Mouse (Mus musculus): ENCODE data around the gene Tmem119. TPM values are rescaled to one million over a fixed set of nuclear protein-coding genes. Genes with fewer than 3 reads are reported as not detected.

Gene Tmem119
- polyA plus RNA-seq, 1 experiment from 2014 or later: 7.9 TPM

DNA sequence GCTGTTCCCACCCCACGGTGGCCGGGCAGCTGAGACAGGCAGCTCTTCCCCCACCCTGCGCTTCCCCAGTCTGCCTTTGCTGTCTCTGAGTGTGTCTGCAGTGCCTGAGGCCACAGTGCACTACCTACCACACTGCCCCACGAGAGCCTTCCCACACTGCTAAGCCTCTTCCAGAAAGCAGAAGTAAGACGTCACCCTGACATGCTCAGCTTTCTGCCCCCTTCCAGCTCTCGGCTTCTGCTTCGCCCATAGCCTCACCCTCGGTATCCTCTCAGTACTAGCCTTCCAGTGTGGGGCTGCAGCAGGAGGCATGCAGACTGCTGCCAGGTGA, 23.5 kb downstream of the Tmem119 start:
- ATAC-seq: no peak
- no peaks in the 10 kb centered on the region for H3K27me3 ChIP-seq (replicated peaks; ENCODE audit: control insufficient read depth, insufficient read depth, low read length)
- H3K4me1 ChIP-seq (ENCODE audit: control insufficient read depth, insufficient read depth, low read depth, low read length): peaks cover 10% of the 10 kb centered on the region
- H3K9ac ChIP-seq (ENCODE audit: low read depth, low read length): no peak overlapping the region
- no peak overlapping the region for H3K4me3 ChIP-seq (ENCODE audit: low read length)
- H3K36me3 ChIP-seq (ENCODE audit: control insufficient read depth, insufficient read depth, low read length): peaks cover 14% of the 10 kb centered on the region; the same call in 1 of the 2 replicates
- no peaks in the 10 kb centered on the region for H3K9me3 ChIP-seq (ENCODE audit: control insufficient read depth, low read length)
- WGBS: 91% methylated on average over 8 of the region's 8 CpGs
- H3K4me2 ChIP-seq (ENCODE audit: low read length): no peak overlapping the region
- no peak overlapping the region for H3K27ac ChIP-seq (ENCODE audit: low read depth, low read length)

DNA sequence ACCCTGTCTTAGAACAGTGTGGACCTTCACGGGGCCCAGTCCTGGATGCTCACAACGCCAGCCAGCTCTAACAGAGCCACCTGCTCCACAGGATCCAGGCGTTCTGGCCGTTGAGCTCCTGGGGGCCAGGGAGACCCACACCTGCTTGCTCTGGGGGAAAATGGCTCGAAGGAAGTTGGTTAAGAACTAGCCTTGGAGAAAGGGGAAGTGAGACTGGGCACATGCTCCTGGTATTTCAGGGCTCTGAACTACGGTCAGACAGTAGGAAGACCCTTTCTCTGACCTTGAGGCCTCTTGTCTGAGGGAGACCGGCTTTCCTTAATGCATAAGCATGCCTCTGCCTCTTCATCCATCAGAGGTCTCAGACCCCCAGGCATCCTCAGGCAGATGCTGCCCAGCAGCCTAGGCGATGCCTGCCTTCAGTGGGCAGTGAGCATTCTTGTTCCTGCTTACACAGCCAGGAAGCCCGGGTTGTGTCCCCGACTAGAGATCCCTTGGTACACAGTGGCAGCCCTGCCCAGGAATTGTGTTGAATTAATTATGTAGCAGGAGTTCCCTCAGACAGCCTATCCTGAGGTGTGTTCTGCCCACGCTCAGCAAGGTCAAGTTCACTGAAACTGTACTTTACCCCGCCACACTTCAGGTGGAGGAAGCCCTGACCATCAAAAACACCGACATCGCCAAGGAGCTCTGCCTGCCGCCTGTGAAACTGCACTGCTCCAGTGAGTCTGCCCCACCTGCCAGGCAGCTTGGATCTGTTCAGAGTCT, 24.0 kb downstream of the Tmem119 start:
- Histone ChIP-seq H3K9me3 (ENCODE audit: control insufficient read depth, low read length) (no peaks in the 10 kb centered on the region), H3K4me2 (ENCODE audit: low read length) (no peak overlapping the region), H3K36me3 (ENCODE audit: control insufficient read depth, insufficient read depth, low read length) (peaks cover 14% of the 10 kb centered on the region; the same call in 1 of the 2 replicates), H3K4me1 (ENCODE audit: control insufficient read depth, insufficient read depth, low read depth, low read length) (peaks cover 10% of the 10 kb centered on the region), H3K27ac (ENCODE audit: low read depth, low read length) (no peak overlapping the region), H3K4me3 (ENCODE audit: low read length) (no peak overlapping the region), H3K27me3 (replicated peaks; ENCODE audit: control insufficient read depth, insufficient read depth, low read length) (no peaks in the 10 kb centered on the region), H3K9ac (ENCODE audit: low read depth, low read length) (no peak overlapping the region)
- WGBS: 88% methylated on average over 15 of the region's 15 CpGs
- no peak for ATAC-seq

DNA sequence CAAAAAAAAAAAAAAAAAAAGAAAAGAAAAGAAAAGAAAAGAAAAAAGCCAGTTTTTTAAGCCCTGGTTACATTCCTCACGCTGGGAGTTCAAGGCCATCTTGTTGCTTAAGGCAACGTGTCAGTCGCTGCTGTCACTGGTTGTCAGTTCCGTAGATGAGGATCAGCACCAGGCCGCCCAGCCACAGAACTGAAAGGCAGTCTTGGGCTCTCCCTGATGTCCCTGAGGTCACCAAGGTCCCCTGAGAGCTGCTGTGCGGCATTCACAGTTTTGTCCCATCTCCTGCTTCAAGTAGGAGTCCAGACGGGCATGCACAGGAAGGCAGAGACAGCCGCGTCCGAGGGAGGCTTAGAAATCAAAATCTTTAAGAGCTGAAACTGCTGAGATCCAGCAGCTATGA, 24.7 kb downstream of the Tmem119 start:
- Histone ChIP-seq H3K9me3 (ENCODE audit: control insufficient read depth, low read length) (no peaks in the 10 kb centered on the region), H3K9ac (ENCODE audit: low read depth, low read length) (no peak overlapping the region), H3K4me3 (ENCODE audit: low read length) (no peak overlapping the region), H3K27me3 (replicated peaks; ENCODE audit: control insufficient read depth, insufficient read depth, low read length) (no peaks in the 10 kb centered on the region), H3K4me1 (ENCODE audit: control insufficient read depth, insufficient read depth, low read depth, low read length) (peaks cover 10% of the 10 kb centered on the region), H3K4me2 (ENCODE audit: low read length) (no peak overlapping the region), H3K27ac (ENCODE audit: low read depth, low read length) (no peak overlapping the region), H3K36me3 (ENCODE audit: control insufficient read depth, insufficient read depth, low read length) (peaks cover 14% of the 10 kb centered on the region; the same call in 1 of the 2 replicates)
- WGBS: 92% methylated on average over 10 of the region's 10 CpGs
- no peak for ATAC-seq

DNA sequence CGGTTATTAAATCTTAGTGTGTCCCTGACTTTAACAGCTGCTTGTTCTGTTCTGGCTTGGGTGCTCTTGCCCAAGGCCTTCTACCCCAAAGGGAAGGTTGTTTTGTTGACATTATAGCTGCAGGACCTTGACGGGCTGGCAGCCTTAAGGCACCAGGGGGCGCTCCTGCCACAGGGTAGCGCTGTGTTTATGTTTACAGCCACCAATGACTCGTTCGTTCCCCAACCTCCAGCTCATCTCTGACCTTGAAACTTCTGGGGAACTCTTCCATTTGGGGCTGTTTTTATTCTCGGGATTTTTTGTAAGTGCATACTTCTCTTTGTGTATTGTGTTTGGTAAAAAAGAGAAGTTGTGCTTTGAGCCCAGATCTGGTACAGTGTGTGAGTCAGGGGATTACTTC, 26.7 kb downstream of the Tmem119 start:
- no peak overlapping the region for H3K9ac ChIP-seq (ENCODE audit: low read depth, low read length)
- H3K9me3 ChIP-seq (ENCODE audit: control insufficient read depth, low read length): no peaks in the 10 kb centered on the region
- peaks cover 27% of the 10 kb centered on the region for H3K4me1 ChIP-seq (ENCODE audit: control insufficient read depth, insufficient read depth, low read depth, low read length)
- no peaks in the 10 kb centered on the region for H3K27me3 ChIP-seq (replicated peaks; ENCODE audit: control insufficient read depth, insufficient read depth, low read length)
- ATAC-seq: no peak
- peak overlapping the region; percentile 91 for H3K4me3 ChIP-seq (ENCODE audit: low read length)
- H3K4me2 ChIP-seq (ENCODE audit: low read length): peak overlapping the region; percentile 94
- no peak overlapping the region for H3K27ac ChIP-seq (ENCODE audit: low read depth, low read length)
- under 1% methylated on average over 7 of the region's 7 CpGs for WGBS
- peaks cover 14% of the 10 kb centered on the region; the same call in 1 of the 2 replicates for H3K36me3 ChIP-seq (ENCODE audit: control insufficient read depth, insufficient read depth, low read length)

DNA sequence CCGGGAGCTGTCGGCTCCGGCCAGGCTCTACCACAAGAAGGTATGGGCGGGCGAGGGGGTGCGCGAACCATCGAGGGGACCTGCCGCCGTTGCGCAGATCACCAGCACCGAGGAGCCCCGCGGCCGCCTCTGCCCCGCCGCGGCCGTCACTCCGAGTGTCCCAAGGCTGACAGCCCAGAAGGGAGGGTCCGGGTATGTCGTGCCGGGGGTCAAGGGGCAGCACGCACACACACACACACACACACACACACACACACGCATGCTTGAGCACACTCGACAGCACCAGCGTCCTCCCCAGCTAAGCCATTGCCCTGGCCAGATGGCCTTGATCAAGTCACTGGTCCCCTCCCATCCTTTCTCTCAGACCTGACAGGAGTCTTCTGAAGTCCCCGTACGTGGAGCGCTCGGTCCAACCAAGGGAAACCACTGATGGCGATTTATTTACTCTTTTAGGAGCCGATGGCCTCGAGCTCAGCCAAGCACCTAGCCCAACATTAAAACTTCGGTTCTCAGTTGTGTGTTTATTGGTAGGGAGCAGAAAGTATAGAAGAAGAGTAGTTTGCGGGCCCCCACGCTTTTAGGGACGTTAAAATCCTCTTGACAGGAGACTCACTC, 27.3 kb downstream of the Tmem119 start:
- Histone ChIP-seq H3K4me3 (ENCODE audit: low read length) (peak overlapping the region; percentile 91), H3K9me3 (ENCODE audit: control insufficient read depth, low read length) (no peaks in the 10 kb centered on the region), H3K4me2 (ENCODE audit: low read length) (peak overlapping the region; percentile 94), H3K27ac (ENCODE audit: low read depth, low read length) (peak overlapping the region; percentile 99), H3K4me1 (ENCODE audit: control insufficient read depth, insufficient read depth, low read depth, low read length) (peaks cover 27% of the 10 kb centered on the region), H3K36me3 (ENCODE audit: control insufficient read depth, insufficient read depth, low read length) (peaks cover 16% of the 10 kb centered on the region), H3K27me3 (replicated peaks; ENCODE audit: control insufficient read depth, insufficient read depth, low read length) (no peaks in the 10 kb centered on the region), H3K9ac (ENCODE audit: low read depth, low read length) (peak overlapping the region; percentile 93)
- 2% methylated on average over 26 of the region's 38 CpGs for WGBS
- ATAC-seq: peak; percentile 50

DNA sequence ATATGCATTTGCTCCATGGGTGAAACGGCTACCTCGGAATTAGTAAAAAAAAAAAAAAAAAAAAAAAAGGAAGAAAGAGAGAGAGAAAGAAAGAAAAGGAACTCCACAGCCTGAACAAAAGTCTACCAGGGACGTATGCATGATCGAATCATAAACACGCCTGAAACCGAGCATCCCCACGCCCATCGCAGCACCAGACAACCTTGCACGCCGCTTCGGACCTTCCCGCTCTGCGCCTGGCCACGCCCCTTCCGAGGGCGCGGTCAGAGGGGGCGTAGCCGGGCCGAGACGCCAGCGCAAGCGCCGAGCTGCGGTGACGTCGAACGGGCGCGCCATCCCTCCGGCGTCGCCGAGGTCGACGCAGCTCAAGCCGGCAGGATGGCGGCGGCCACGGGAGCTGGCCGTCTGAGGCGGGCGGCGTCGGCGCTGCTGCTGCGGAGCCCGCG, 27.8 kb downstream of the Tmem119 start, which contains the start of the genes Sart3 and Iscu:
Gene Sart3 (minus strand): TSS at position 61 of the 446 bp plus-strand sequence.
Gene Iscu (plus strand): TSS at position 299 of the 446 bp plus-strand sequence.
- under 1% methylated on average over 39 of the region's 49 CpGs for WGBS
- ATAC-seq: peak; percentile 88
- Histone ChIP-seq H3K4me2 (ENCODE audit: low read length) (peak within 1 kb of the TSS; percentile 94), H3K36me3 (ENCODE audit: control insufficient read depth, insufficient read depth, low read length) (peaks cover 17% of the 10 kb centered on the region), H3K27ac (ENCODE audit: low read depth, low read length) (peak within 1 kb of the TSS; percentile 99), H3K27me3 (replicated peaks; ENCODE audit: control insufficient read depth, insufficient read depth, low read length) (no peaks in the 10 kb centered on the region), H3K4me3 (ENCODE audit: low read length) (peak within 1 kb of the TSS; percentile 91), H3K4me1 (ENCODE audit: control insufficient read depth, insufficient read depth, low read depth, low read length) (peaks cover 27% of the 10 kb centered on the region), H3K9me3 (ENCODE audit: control insufficient read depth, low read length) (no peaks in the 10 kb centered on the region), H3K9ac (ENCODE audit: low read depth, low read length) (peak within 1 kb of the TSS; percentile 93)

DNA sequence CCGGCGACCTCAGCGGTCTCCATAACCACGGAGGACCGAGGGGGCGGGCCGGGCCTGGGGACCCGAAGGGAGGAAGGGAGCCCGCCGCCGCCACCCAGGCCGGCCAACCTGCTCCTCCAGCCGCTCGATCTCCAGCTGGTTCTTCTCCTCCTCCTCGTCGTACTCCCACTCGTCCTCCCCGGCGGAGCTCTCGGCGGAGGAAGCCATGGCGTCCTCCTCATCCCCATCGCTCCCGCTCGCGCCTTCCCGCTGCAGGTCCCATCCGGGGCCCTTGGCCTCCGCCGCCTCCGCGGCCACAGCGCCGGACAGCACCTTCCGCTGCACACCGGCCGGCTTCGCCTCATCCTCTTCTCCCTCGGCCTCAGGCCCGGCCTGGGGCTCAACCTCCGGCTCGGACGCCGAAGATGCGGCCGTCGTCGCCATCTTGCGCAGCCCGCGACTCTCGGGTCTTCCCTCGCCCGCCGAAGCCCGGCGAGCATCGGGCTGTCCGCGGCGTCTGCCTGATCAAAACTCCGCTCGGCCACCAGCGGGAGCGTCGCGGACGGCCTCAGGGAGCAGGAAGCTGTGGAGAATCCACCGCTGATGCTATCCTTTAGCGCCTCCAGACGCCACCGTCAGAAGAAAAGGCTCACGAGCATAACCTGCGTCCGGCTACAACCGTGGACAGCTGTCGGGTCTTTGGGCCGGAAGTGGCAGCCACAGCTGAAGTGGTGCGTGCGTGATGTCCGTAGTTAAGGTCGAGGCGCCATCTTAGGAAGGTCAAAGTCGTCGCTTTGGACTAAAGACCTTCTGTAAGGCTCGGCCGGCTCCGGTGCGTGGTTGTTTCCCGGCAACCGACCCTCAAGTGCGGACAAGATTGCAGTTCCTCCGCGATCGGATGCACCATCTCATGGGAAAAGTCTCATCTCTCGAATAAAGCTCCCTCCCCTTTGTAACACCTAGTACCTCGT, 28.8 kb downstream of the Tmem119 start:
- no peaks in the 10 kb centered on the region for H3K27me3 ChIP-seq (replicated peaks; ENCODE audit: control insufficient read depth, insufficient read depth, low read length)
- under 1% methylated on average over 86 of the region's 97 CpGs for WGBS
- peaks cover 27% of the 10 kb centered on the region for H3K4me1 ChIP-seq (ENCODE audit: control insufficient read depth, insufficient read depth, low read depth, low read length)
- H3K36me3 ChIP-seq (ENCODE audit: control insufficient read depth, insufficient read depth, low read length): peaks cover 11% of the 10 kb centered on the region
- peak overlapping the region; percentile 94 for H3K4me2 ChIP-seq (ENCODE audit: low read length)
- H3K9me3 ChIP-seq (ENCODE audit: control insufficient read depth, low read length): no peaks in the 10 kb centered on the region
- H3K27ac ChIP-seq (ENCODE audit: low read depth, low read length): peak overlapping the region; percentile 99
- peak overlapping the region; percentile 93 for H3K9ac ChIP-seq (ENCODE audit: low read depth, low read length)
- peak overlapping the region; percentile 91 for H3K4me3 ChIP-seq (ENCODE audit: low read length)
- peak; percentile 80 for ATAC-seq

DNA sequence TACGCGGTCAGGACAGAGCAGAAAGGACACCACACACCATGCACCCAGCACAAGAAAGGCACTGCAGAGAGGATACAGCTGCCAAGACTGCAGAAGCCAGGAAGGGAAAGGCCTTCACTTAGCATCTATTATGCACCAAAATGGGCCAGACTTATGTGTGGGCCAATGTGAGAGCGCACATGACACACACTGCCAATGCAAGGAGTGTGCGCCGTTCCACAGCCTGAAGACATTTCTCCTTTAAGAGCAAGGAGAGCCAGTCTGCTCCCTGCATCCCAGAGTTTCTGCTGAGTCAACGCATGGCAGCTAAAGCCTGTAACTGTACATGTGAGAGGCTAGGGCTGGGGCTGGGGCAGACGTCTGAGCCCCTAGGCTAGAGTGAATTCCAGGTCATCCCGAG, 31.5 kb downstream of the Tmem119 start:
- no peaks in the 10 kb centered on the region for H3K9me3 ChIP-seq (ENCODE audit: control insufficient read depth, low read length)
- WGBS: 88% methylated on average over 8 of the region's 8 CpGs
- ATAC-seq: no peak

More for the DNA sequence above, 31.5 kb downstream of the Tmem119 start:
- H3K27me3 ChIP-seq (replicated peaks; ENCODE audit: control insufficient read depth, insufficient read depth, low read length): no peaks in the 10 kb centered on the region
- H3K9ac ChIP-seq (ENCODE audit: low read depth, low read length): no peak overlapping the region
- H3K4me2 ChIP-seq (ENCODE audit: low read length): no peak overlapping the region
- no peak overlapping the region for H3K27ac ChIP-seq (ENCODE audit: low read depth, low read length)
- H3K36me3 ChIP-seq (ENCODE audit: control insufficient read depth, insufficient read depth, low read length): peaks cover 3% of the 10 kb centered on the region
- no peak overlapping the region for H3K4me3 ChIP-seq (ENCODE audit: low read length)
- H3K4me1 ChIP-seq (ENCODE audit: control insufficient read depth, insufficient read depth, low read depth, low read length): peaks cover 25% of the 10 kb centered on the region

All from hindbrain, embryonic 16.5 days (tissue).